ENCODE assay signal across 8 mouse cellular contexts in the genomic region with DNA sequence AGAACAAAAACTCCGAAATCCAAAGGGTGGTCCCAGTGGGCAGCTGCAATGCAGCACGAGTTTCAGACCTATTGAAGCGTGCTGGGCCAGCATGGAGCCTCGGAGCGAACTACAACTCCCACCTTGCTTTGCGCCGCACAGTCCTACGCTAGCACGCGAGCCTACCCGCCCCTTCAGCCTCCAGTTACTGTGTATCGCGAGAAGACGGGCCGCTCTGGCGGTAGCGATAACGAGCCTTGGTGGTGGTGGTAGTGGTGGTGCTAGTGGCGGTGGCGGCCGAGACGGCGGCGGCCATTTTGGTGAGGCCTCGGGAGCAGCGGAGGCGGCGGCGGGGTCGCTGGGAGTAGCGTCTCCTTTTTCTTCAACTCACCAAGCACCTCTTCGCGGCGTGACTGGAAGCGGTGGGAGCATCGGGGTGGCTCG. TPM values are rescaled to one million over a fixed set of nuclear protein-coding genes. Genes with fewer than 3 reads are reported as not detected.
DNase-seq lines count a peak whose midpoint lies in the region; ATAC-seq and TF ChIP-seq lines count a peak whose summit lies in the region.

Gene Srcap (plus strand): TSS at position 176 of the 423 bp plus-strand sequence.

- peak within 1 kb of the TSS; percentile 62 for H3K4me2 ChIP-seq in hindbrain, embryonic 13.5 days

- peak; percentile 79 for DNase-seq in Patski (ENCODE audit: low read depth, low spot score)
- DNase-seq in cerebellum, postnatal 10 days, result peak; percentile 97 to 98
- peak; percentile 94 to 95 for DNase-seq in frontal cortex, postnatal 14 days (ENCODE audit: low spot score in 2 of 2)
- DNase-seq in layer of hippocampus, postnatal 36 days, result peak; percentile 93 to 94
- DNase-seq in lung, postnatal 36 days, result peak; percentile 99
- DNase-seq in right cerebral cortex, adult 18-20 months, result peak; percentile 96
- peak; percentile 90 for DNase-seq in urinary bladder, postnatal 10 days (ENCODE audit: low spot score)

- peak; percentile 89 for ATAC-seq in Patski
- peak; percentile 99 for ATAC-seq in hindbrain, embryonic 13.5 days (ENCODE audit: low FRiP score)

- peaks cover 21% of the 10 kb centered on the region for H3K36me3 ChIP-seq in hindbrain, embryonic 13.5 days

- TF ChIP-seq CTCF in Patski (IDR thresholded peaks at IDR 0.05), result no peak

- no peaks in the 10 kb centered on the region for H3K9me3 ChIP-seq in hindbrain, embryonic 13.5 days

- in situ Hi-C loops in Patski (cut with MboI; ENCODE audit: low pct_unique_long_range_greater_than_20kb), result no loop called here

- CTCF ChIA-PET in Patski (lab: Charles Lee), result interaction anchor here (0.8 to 2.7 kb wide), 6 partner anchors 9 to 56 kb away, joined by 3 to 13 read pairs (median 3); no protein-coding TSS in a partner anchor

- H3K4me1 ChIP-seq in hindbrain, embryonic 13.5 days (replicated peaks), result peaks cover 24% of the 10 kb centered on the region

- H3K4me3 ChIP-seq in hindbrain, embryonic 13.5 days, result peak within 1 kb of the TSS; percentile 70

- H3K27ac ChIP-seq in hindbrain, embryonic 13.5 days, result peak within 1 kb of the TSS; percentile 99

- POLR2A ChIA-PET in Patski (lab: Charles Lee), result interaction anchor here (0.9 to 2.4 kb wide), 3 partner anchors 34 to 166 kb away, joined by 3 to 12 read pairs (median 6); partner anchors contain the start of gene Zfp768

- under 1% methylated on average over 37 of the region's 37 CpGs for WGBS in hindbrain, embryonic 13.5 days

- peak within 1 kb of the TSS; percentile 88 for H3K9ac ChIP-seq in hindbrain, embryonic 13.5 days

- H3K27me3 ChIP-seq in Patski, result no peaks in the 10 kb centered on the region
- no peaks in the 10 kb centered on the region for H3K27me3 ChIP-seq in hindbrain, embryonic 13.5 days

RNA-seq across cellular contexts. Expression of gene Srcap, which starts in this region (rescaled TPM):
- polyA plus RNA-seq in Patski (2021), result 22.8 TPM
- polyA plus RNA-seq in hindbrain, embryonic 13.5 days (2015; fragmentation: Nextera tagmentation; extraction: Ambion mirVana), result 51.3 and 53.7 TPM in 2 replicates
- total RNA-seq in layer of hippocampus, postnatal 36 days (2021), result 100 to 1,000 TPM; 102 to 114 TPM

Comparison
In these comparisons a context has a peak if more than half of its experiments do, and no peak if none do; other contexts are left out.
1. Peak in every context shown above with its lines: DNase-seq, ATAC-seq, H3K4me3 ChIP-seq and H3K27ac ChIP-seq.